Mouse (Mus musculus) liver, adult 2 months (tissue): ENCODE results near the gene Hist1h1d.

Source experiments
- CTCF ChIP-seq: fragments of 200-500 bp; IDR thresholded peaks from 2 replicates; pipeline ENCODE4 v1.5.1; 2011; ENCODE audit warnings: low read depth, low read length, control low read depth
- POLR2A ChIP-seq: fragments of 200-500 bp; IDR thresholded peaks from 2 replicates; pipeline ENCODE4 v1.6.1; 2011; ENCODE audit warnings: low read length, control low read depth; ENCODE audit not compliant: insufficient read depth; ENCODE audit errors: extremely low read depth

DNA sequence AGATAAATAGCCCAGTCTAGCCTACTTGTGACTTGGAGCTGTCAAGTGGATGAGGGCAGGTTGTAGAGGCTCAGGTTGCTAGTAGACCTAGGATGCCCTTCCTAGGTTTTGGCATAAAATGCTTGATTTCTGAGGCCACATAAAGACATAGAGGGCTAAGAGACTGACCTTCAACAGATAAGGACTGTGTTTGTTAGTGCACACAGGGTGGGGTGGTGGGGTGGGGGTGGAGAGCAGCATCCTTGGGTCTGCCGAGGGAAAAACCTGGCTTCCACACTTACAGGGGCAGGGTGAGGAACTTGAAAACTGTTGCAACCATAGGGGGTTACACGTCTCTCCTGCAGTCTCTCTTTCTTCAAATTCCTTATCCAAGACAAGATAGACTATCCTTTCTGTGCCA lies 42.1 kb downstream of the Hist1h1d start:
- no peak for TF ChIP-seq CTCF
- TF ChIP-seq POLR2A, result no peak
